Comparison of ENCODE assay signal across 23 mouse cellular contexts in the genomic region with DNA sequence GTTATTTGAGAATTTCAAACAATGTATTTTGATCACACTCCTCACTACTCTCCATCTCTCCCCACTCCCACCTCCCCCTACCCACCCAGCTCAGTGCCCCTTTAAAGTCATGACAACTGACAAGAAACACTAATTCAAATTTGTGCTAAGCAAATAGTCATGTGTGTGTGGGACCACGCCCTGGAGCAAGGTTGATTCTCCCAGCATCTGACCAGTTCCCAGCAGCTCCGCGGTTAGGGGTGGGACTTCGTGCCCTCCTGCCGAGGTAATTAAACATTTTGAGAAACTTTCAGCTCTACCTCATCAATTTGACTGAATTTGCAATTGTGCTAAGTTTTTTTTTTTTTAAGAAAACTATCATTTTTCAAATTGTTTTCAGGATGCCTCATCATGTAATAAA.
DNase-seq lines count a peak whose midpoint lies in the region; TF ChIP-seq lines count a peak whose summit lies in the region.
"Had no signal": no experiment of that assay in that cellular context is flagged by ENCODE, and none has a peak within 500 bp of the region (broad histone marks: within the 10 kb centered on the region; RNA-seq: fewer than 3 reads in every experiment).

No protein-coding gene starts in this region.

- H3K4me3 ChIP-seq in layer of hippocampus, adult 2 months: no peak overlapping the region
- H3K4me3 ChIP-seq: embryonic facial prominence, embryonic 12.5 days; forebrain, embryonic 15.5 days; gastrocnemius, adult 2 months; heart, adult 2 months; heart, embryonic 15.5 days; limb, embryonic 12.5 days; liver, embryonic 15.5 days; myocyte; neural tube, embryonic 12.5 days; stomach, embryonic 15.5 days had no signal

- peak; percentile 27 for DNase-seq in heart, adult 11 months
- no peak for DNase-seq in heart, adult 8-10 months (ENCODE audit: low spot score)
- DNase-seq in layer of hippocampus, adult 2 months (ENCODE audit: low spot score in 2 of 2): no peak
- no peak for DNase-seq in layer of hippocampus, postnatal 10 days (ENCODE audit: low spot score in 2 of 2)
- DNase-seq in testis, postnatal 10 days (ENCODE audit: low spot score): peak; percentile 28
- no peak for DNase-seq in testis, postnatal 14 days (ENCODE audit: low spot score)
- DNase-seq in thymus, adult 18-20 months: no peak
- DNase-seq: adrenal gland, postnatal 25 days; gastrocnemius, adult 2 months; gastrocnemius, postnatal 36 days; heart, adult 2 months; lung, postnatal 14 days; thymus, adult 2 months; thymus, postnatal 36 days had no signal

- TF ChIP-seq CTCF in layer of hippocampus, adult 2 months (conservative IDR thresholded peaks at IDR 0.05): no peak

- H3K27ac ChIP-seq in layer of hippocampus, adult 2 months: peak overlapping the region; percentile 33; the same call in 1 of the 2 replicates
- H3K27ac ChIP-seq: embryonic facial prominence, embryonic 12.5 days; gastrocnemius, adult 2 months; heart, adult 2 months; heart, embryonic 15.5 days; kidney, postnatal 0 days; limb, embryonic 12.5 days; liver, embryonic 15.5 days; neural tube, embryonic 12.5 days; stomach, embryonic 15.5 days had no signal

Comparison
In these comparisons a context has a peak if more than half of its experiments do, and no peak if none do; other contexts are left out.
1. DNase-seq: peak in heart, adult 11 months (single experiment) and testis, postnatal 10 days (single experiment); none in heart, adult 8-10 months (single experiment), layer of hippocampus, adult 2 months (0 of 2), layer of hippocampus, postnatal 10 days (0 of 2), testis, postnatal 14 days (single experiment) and thymus, adult 18-20 months (0 of 2).